Comparison of ENCODE assay signal across 14 mouse cellular contexts in genomic region chr11:84706692-84707091, GRCm38 (mm10).
DNase-seq lines count a peak whose midpoint lies in the region; ATAC-seq lines count a peak whose summit lies in the region.
"Had no signal": no experiment of that assay in that cellular context is flagged by ENCODE, and none has a peak within 500 bp of the region (broad histone marks: within the 10 kb centered on the region; RNA-seq: fewer than 3 reads in every experiment).

No protein-coding gene starts in this region.

- no peak overlapping the region for H3K4me3 ChIP-seq in neural tube, embryonic 13.5 days
- H3K4me3 ChIP-seq in neural tube, embryonic 15.5 days (replicated peaks), result no peak overlapping the region
- H3K4me3 ChIP-seq in hindbrain, embryonic 13.5 days, result no peak overlapping the region
- no peak overlapping the region for H3K4me3 ChIP-seq in heart, embryonic 10.5 days
- H3K4me3 ChIP-seq: embryonic facial prominence, embryonic 15.5 days had no signal

- no peak overlapping the region for H3K9ac ChIP-seq in neural tube, embryonic 13.5 days
- no peak overlapping the region for H3K9ac ChIP-seq in neural tube, embryonic 15.5 days (replicated peaks)
- 0 out of 2 replicates have a peak overlapping the region, but pooled peaks have one; percentile 1 for H3K9ac ChIP-seq in hindbrain, embryonic 13.5 days
- H3K9ac ChIP-seq: embryonic facial prominence, embryonic 15.5 days; liver, embryonic 14.5 days had no signal

- H3K4me2 ChIP-seq in neural tube, embryonic 13.5 days, result no peak overlapping the region
- no peak overlapping the region for H3K4me2 ChIP-seq in neural tube, embryonic 15.5 days
- no peak overlapping the region for H3K4me2 ChIP-seq in hindbrain, embryonic 13.5 days
- H3K4me2 ChIP-seq: embryonic facial prominence, embryonic 15.5 days had no signal

- peak; percentile 61 for DNase-seq in cerebellum, adult 11-12 months
- DNase-seq in urinary bladder, postnatal 14 days (ENCODE audit: low spot score), result no peak
- DNase-seq in yolk sac, embryonic 10.5 days (ENCODE audit: low spot score), result no peak
- no peak for DNase-seq in heart, embryonic 10.5 days (ENCODE audit: low spot score)
- DNase-seq: B cell, adult 2 months; gastrocnemius, postnatal 10 days had no signal

- no peak for ATAC-seq in cerebellum, adult (ENCODE audit: insufficient number of reproducible peaks, low FRiP score, low TSS enrichment)
- ATAC-seq in neural tube, embryonic 13.5 days (ENCODE audit: low read depth), result peak; percentile 19; the same call in 1 of the 2 replicates
- ATAC-seq in neural tube, embryonic 15.5 days (ENCODE audit: low FRiP score), result no peak
- no peak for ATAC-seq in hindbrain, embryonic 13.5 days (ENCODE audit: low FRiP score)
- ATAC-seq: Patski had no signal

- peak overlapping the region; percentile 34 for H3K27ac ChIP-seq in neural tube, embryonic 13.5 days (replicated peaks)
- no peak overlapping the region for H3K27ac ChIP-seq in neural tube, embryonic 15.5 days (replicated peaks)
- peak overlapping the region; percentile 44; the same call in 1 of the 2 replicates for H3K27ac ChIP-seq in hindbrain, embryonic 13.5 days
- no peak overlapping the region for H3K27ac ChIP-seq in heart, embryonic 10.5 days
- H3K27ac ChIP-seq: embryonic facial prominence, embryonic 15.5 days; kidney, postnatal 0 days; liver, embryonic 14.5 days had no signal

- H3K27me3 ChIP-seq in neural tube, embryonic 13.5 days, result peaks cover 70% of the 10 kb centered on the region
- H3K27me3 ChIP-seq in neural tube, embryonic 15.5 days (replicated peaks), result peaks cover 26% of the 10 kb centered on the region; the same call in 1 of the 2 replicates
- H3K27me3 ChIP-seq in hindbrain, embryonic 13.5 days, result peaks cover 22% of the 10 kb centered on the region; the same call in 1 of the 2 replicates
- H3K27me3 ChIP-seq in heart, embryonic 10.5 days (ENCODE audit: insufficient read depth, poor library complexity, severe bottlenecking), result peaks cover 45% of the 10 kb centered on the region; the same call in 1 of the 2 replicates

- H3K4me1 ChIP-seq in neural tube, embryonic 13.5 days (replicated peaks), result peaks cover 45% of the 10 kb centered on the region
- peaks cover 41% of the 10 kb centered on the region for H3K4me1 ChIP-seq in neural tube, embryonic 15.5 days
- H3K4me1 ChIP-seq in hindbrain, embryonic 13.5 days (replicated peaks), result peaks cover 44% of the 10 kb centered on the region
- H3K4me1 ChIP-seq in heart, embryonic 10.5 days, result peaks cover 26% of the 10 kb centered on the region

- no peaks in the 10 kb centered on the region for H3K9me3 ChIP-seq in neural tube, embryonic 13.5 days
- H3K9me3 ChIP-seq in neural tube, embryonic 15.5 days (replicated peaks), result no peaks in the 10 kb centered on the region
- no peaks in the 10 kb centered on the region for H3K9me3 ChIP-seq in hindbrain, embryonic 13.5 days
- no peaks in the 10 kb centered on the region for H3K9me3 ChIP-seq in heart, embryonic 10.5 days
- H3K9me3 ChIP-seq: embryonic facial prominence, embryonic 15.5 days had no signal

- no peaks in the 10 kb centered on the region for H3K36me3 ChIP-seq in neural tube, embryonic 13.5 days
- no peaks in the 10 kb centered on the region for H3K36me3 ChIP-seq in neural tube, embryonic 15.5 days
- no peaks in the 10 kb centered on the region for H3K36me3 ChIP-seq in hindbrain, embryonic 13.5 days
- no peaks in the 10 kb centered on the region for H3K36me3 ChIP-seq in heart, embryonic 10.5 days
- H3K36me3 ChIP-seq: embryonic facial prominence, embryonic 15.5 days had no signal

- 42% methylated on average over 6 of the region's 6 CpGs for WGBS in neural tube, embryonic 13.5 days
- 42% methylated on average over 6 of the region's 6 CpGs for WGBS in neural tube, embryonic 15.5 days
- WGBS in hindbrain, embryonic 13.5 days, result 48% methylated on average over 6 of the region's 6 CpGs
- WGBS in heart, embryonic 10.5 days, result 48% methylated on average over 6 of the region's 6 CpGs

Comparison
In these comparisons a context has a peak if more than half of its experiments do, and no peak if none do; other contexts are left out.
1. H3K27ac ChIP-seq: peak in neural tube, embryonic 13.5 days (single experiment) and hindbrain, embryonic 13.5 days (single experiment); none in neural tube, embryonic 15.5 days (single experiment) and heart, embryonic 10.5 days (single experiment).